Mouse (Mus musculus) right cerebral cortex, postnatal 14 days (tissue): Measurements from ENCODE around the gene Tmco3.
A peak's percentile ranks its signal among the peaks of the same experiment; 100 is the strongest.

Experiments used
- DNase-seq: peaks from one replicate; pipeline ENCODE4 v3.0.0; 2022

Gene Tmco3

GRCm38 (mm10) chr8:13287692-13288623 lies at the start of gene Tmco3, which contains the start of gene Dcun1d2:
Gene Tmco3, plus strand, starts transcription at chr8:13288190.
Gene Dcun1d2, minus strand, starts transcription at chr8:13288131.
- DNase-seq = peak; percentile 98

- no peak for DNase-seq
These were observed 47.9 kb upstream of the Tmco3 start for GRCm38 (mm10) chr8:13240055-13240454.

- DNase-seq = no peak
These were observed 47.3 kb upstream of the Tmco3 start for GRCm38 (mm10) chr8:13240691-13241090.

DNA sequence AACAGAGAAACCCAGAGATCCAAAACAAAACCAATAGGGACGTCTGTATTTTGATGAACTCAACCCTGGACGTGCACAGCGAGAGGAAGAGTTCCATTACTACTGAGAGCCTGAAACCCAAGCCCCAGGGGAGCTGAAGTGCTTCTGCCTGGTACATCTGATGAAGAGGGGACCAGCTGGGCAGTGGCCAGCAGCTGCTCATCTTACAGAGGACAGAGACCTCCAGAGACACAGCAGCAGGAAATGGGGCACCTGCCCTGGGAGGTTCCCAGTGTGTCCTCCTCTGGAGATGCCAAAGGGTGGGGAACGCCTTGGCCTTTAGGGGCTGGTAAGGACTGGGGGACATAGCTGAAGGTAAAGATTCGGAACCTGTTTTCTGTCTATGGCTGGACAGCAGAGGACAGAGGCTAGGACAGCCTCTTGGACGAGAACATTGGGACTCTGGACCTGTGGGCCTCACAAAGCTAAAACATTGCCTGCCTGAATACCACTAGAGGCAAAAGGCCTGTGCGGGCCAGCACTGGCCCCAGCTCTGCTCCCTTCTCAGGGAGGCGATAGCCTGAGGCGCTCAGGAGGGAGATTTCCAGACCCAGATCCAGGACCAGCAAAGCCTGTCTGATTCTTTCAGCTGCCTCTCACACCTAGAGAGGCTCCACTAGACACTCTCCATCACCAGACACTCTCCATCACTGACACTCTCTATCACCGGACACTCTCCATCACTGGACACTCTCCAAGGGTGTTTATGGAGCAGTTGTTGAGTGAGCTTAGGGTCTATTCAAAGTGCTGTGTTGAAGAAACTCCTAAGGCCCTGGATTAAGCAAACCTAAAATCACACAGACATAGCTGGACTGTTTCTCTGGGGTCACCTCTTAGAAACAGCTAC lies 44.8 kb upstream of the Tmco3 start:
- DNase-seq = no peak

- no peak for DNase-seq
These were observed 43.6 kb upstream of the Tmco3 start for GRCm38 (mm10) chr8:13244343-13244880.

DNA sequence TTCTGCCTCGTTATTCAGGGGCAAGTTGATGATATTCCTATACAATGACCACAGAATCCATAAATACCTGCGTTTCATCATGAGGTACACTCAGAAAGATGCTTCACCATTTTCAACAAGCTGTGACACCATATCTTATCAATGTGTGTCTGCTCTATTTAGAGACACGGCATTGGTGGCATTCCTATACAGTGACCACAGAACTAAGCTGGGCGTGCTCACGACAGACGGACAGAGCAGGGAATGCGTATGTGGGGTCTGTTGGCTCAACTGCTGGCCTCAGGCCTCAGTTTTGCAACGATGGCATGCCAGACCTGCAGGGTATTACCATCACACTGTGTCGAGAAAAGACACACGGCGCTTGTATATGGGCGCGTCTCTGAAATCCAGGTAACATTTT lies 35.2 kb upstream of the Tmco3 start:
- DNase-seq = no peak

DNA sequence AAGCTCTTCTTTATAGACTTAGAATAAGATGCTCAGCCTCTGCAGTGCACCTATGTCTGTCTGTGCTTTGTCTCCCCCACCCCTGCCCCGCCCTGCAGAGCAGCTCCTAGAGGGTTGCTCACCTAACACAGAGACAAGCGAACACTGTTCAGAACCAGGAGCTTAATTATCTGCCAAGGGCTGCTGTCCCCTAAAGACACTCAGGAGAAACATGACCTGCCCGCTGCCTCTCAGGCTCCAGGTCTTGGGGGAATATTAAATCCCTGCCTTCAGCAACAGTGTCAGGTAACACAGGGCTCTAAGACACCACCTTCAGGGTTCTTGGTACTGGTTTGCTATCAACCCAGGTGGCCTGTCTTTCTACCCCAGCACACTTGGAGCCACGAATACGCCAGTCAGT lies 34.6 kb upstream of the Tmco3 start:
- DNase-seq = no peak

GRCm38 (mm10) chr8:13254019-13254418 lies 34.0 kb upstream of the Tmco3 start, which contains the start of gene Adprhl1:
Gene Adprhl1, minus strand, starts transcription at chr8:13254162.
- DNase-seq = peak; percentile 82

DNA sequence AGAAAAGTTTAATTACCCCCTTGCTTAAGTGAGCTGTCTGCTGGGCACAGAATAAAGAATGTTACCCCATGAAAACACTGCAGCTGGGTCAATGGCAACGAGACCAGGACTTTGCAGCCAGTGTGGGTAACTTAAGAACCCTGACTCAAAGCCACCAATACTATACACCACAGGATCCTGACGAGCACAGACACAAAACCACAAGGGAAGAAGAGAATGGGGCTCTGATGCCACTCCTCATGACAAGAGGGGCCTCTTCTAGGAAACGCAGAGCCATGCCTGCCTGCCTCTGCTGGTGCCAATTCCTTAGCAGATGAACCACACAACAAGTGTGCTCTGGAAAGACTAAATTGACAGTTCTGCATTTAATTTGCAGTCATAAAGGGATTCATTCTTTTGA lies 24.6 kb upstream of the Tmco3 start:
- DNase-seq = no peak

DNA sequence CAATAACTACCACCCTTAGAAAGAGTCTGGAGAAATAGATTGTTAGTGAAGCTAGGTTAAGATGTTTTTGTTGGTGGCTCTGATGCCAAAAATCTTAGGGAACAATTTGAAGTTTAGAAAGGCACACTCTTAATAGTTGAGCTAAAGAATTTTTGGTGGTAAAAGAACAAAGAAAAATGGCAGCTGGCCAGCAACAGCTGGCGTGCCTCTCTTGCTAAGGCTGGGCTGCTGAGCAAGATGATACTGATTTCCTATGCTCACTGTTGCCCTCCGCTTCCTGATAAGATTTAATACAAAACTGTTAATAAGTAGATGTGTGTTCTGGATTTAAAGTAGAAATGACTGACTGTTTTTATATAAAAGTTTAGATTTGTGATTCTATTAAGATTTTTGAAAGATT lies 20.4 kb upstream of the Tmco3 start:
- DNase-seq = no peak

DNA sequence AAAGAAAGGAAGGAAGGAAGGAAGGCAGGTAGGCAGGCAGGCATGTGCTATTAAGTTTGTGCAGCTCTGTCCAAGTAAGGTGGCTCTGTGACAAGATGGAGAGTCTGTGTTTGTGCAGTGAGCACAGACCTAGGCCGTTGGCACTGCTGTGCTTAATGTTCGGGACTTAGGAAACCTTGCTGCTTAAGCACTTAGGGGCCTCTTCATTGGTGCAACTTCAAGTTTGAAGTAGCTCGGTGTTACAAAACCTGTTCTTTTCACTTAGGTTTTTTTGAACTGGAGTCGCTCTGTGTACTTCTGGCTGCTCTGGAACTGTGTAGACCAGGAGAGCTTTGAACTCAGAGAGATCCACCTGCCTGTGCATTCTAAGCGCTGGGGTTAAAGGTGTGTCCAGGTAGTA lies 15.2 kb upstream of the Tmco3 start:
- DNase-seq = no peak

GRCm38 (mm10) chr8:13276941-13277447 lies 11.0 kb upstream of the Tmco3 start:
- no peak for DNase-seq

DNA sequence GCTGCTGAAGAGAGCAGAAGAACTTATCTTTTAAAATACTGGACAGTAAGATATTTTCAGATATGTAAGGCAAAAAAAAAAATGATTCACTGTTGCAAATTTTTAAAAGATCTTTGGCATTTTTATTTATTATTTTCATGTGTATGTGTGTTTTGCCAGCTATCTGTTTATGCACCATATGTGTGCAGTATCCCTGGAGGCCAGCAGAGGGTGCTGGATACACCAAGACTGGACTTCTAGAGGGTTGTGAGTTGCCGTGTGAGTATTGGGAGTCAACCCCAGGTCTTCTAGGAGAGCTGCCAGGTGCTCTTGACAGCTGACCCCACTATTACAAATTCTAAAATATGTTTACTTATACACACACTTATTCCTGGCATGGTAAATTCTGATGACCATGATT lies 4.8 kb upstream of the Tmco3 start:
- DNase-seq = no peak

DNA sequence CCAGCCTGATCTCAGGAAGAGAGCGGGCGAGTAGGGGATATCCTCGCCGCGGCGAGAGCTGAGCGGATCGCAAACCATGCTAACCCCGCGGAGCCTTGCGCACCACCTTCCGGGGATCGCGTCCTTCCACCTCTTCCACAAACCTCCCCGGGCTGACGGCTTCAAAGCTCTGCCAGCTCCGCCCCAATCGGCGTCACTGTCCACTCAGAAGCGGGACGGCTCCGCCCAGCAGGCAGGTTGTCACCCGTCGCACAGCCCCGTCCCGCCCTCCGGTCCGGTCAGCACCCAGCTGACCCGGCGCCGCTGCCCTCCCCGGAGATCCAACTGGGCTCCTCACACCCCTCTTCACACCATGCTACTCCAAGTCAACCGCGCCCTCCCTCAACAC lies 692 bp upstream of the Tmco3 start:
- peak; percentile 77 for DNase-seq

GRCm38 (mm10) chr8:13288646-13289045 lies 656 bp downstream of the Tmco3 start:
- no peak for DNase-seq

GRCm38 (mm10) chr8:13292364-13292763 lies 4.4 kb downstream of the Tmco3 start:
- peak; percentile 62 for DNase-seq

- no peak for DNase-seq
These were observed 5.9 kb downstream of the Tmco3 start for GRCm38 (mm10) chr8:13293677-13294470.

GRCm38 (mm10) chr8:13299571-13299970 lies 11.6 kb downstream of the Tmco3 start:
- no peak for DNase-seq

DNA sequence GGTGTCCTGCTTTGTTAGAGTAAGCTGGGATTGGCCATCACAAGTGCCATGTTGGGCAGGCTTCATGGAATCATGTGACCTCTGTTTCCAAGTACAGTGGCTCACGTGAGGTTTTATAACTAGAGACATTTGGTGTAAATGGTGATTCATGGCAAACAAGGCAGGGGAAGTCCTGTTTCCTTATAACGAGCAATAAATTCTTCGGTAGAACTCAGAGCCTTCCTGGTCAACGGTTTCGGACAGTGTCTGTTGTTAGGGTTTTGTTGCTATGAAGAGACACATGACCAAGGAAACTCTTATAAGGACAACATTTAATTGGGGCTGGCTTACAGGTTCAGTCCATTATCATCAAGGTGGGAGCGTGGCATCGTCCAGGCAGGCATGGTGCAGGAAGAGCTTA lies 13.0 kb downstream of the Tmco3 start:
- DNase-seq = no peak

GRCm38 (mm10) chr8:13305459-13305858 lies 17.5 kb downstream of the Tmco3 start:
- DNase-seq = no peak

DNA sequence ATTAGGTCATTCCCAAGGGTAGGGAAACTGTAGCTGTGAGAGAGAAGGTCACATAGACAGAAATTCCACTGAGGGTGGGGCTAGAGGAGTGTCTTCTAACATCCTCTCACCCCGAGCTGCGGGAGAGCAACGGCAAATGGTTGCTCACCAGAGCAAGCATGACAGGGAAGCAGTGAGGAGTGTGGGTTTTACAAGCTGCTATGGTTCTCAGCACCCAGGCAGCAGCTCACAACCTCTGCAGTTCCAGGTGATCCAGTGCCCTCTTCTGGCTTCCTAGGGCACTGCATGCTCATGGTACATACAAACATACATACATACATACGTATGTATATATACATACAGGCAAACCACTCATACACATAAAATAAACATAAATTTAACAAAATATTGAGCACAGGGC lies 17.9 kb downstream of the Tmco3 start:
- no peak for DNase-seq

DNA sequence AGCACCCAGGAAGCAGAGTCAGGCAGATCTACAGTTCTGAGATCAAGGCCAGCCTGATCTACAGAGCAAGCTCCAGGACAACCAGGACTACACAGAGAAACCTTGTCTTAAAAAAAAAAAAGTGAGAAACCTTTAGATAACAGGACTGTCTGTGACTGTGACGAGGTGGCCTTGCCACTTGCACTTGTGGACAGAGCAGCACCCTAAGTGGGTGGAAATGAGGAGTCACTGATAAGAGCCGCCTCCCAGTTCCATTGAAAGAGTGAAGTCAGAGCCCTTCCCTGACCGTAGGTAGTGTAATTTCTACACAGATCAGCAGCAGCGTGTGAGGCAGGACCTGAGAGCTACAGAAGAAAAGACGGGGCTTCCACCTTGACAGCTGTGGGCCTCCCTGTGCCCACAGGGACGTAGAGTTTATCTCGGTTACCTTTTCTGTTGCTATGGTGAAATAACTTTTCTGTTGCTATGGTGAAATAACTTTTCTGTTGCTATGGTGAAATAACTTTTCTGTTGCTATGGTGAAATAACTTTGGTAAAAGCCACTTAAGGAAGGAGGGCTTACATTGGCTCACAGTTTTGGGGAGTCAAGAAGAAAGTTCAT lies 18.4 kb downstream of the Tmco3 start:
- no peak for DNase-seq
